Mouse (Mus musculus) cerebellum, postnatal 10 days (tissue): ENCODE data around the gene Csf2rb2.
"Not testable (repeated sequence)": the region's sequence is repeated elsewhere in the genome, so short reads cannot be mapped to it uniquely, and the experiment has no call there.

Experiments
- DNase-seq, 2 experiments: peaks; one replicate each; pipeline ENCODE4 v3.0.0; 2021; ENCODE audit warnings: mixed read lengths in 2 of 2

The Csf2rb2 gene

GRCm38 (mm10) chr15:78305341-78305933 lies at the start of gene Csf2rb2:
TSS of gene Csf2rb2 (minus strand) at chr15:78305721.
- no peak for DNase-seq

GRCm38 (mm10) chr15:78354958-78355357 lies 49.4 kb upstream of the Csf2rb2 start:
- peak; percentile 80 to 82 for DNase-seq

GRCm38 (mm10) chr15:78351586-78352165 lies 46.2 kb upstream of the Csf2rb2 start:
- DNase-seq: no peak

- no peak for DNase-seq
Measured at GRCm38 (mm10) chr15:78344567-78344966, 39.0 kb upstream of the Csf2rb2 start.

GRCm38 (mm10) chr15:78343683-78344082 lies 38.2 kb upstream of the Csf2rb2 start:
- DNase-seq: no peak

GRCm38 (mm10) chr15:78340919-78341318 lies 35.4 kb upstream of the Csf2rb2 start:
- not testable (repeated sequence) for DNase-seq

- peak; percentile 79 for DNase-seq
Measured at GRCm38 (mm10) chr15:78339627-78340423, 34.3 kb upstream of the Csf2rb2 start.

GRCm38 (mm10) chr15:78334380-78334779 lies 28.9 kb upstream of the Csf2rb2 start:
- no peak for DNase-seq

- no peak for DNase-seq
Measured at GRCm38 (mm10) chr15:78332981-78333380, 27.5 kb upstream of the Csf2rb2 start.

GRCm38 (mm10) chr15:78331523-78332340 lies 26.2 kb upstream of the Csf2rb2 start:
- DNase-seq: no peak

GRCm38 (mm10) chr15:78330706-78331105 lies 25.2 kb upstream of the Csf2rb2 start:
- DNase-seq: no peak

GRCm38 (mm10) chr15:78329972-78330371 lies 24.5 kb upstream of the Csf2rb2 start:
- DNase-seq: not testable (repeated sequence)

GRCm38 (mm10) chr15:78328520-78329097 lies 23.1 kb upstream of the Csf2rb2 start:
- DNase-seq: no peak

GRCm38 (mm10) chr15:78327753-78328341 lies 22.3 kb upstream of the Csf2rb2 start:
- not testable (repeated sequence) for DNase-seq

GRCm38 (mm10) chr15:78326747-78327146 lies 21.2 kb upstream of the Csf2rb2 start:
- DNase-seq: no peak

GRCm38 (mm10) chr15:78325671-78326339 lies 20.3 kb upstream of the Csf2rb2 start, which contains the start of gene Csf2rb:
TSS of gene Csf2rb (plus strand) at chr15:78325752.
- no peak for DNase-seq

- DNase-seq: no peak
Measured at GRCm38 (mm10) chr15:78324294-78324693, 18.8 kb upstream of the Csf2rb2 start.

- no peak for DNase-seq
Measured at GRCm38 (mm10) chr15:78323366-78323765, 17.8 kb upstream of the Csf2rb2 start.

- peak; percentile 87 to 88 for DNase-seq
Measured at GRCm38 (mm10) chr15:78320825-78321496, 15.4 kb upstream of the Csf2rb2 start.

GRCm38 (mm10) chr15:78318338-78319171 lies 13.0 kb upstream of the Csf2rb2 start:
- peak; percentile 69 to 74 for DNase-seq
